Mouse (Mus musculus): ENCODE measurements around the gene Spata32. TPM values are rescaled to one million over a fixed set of nuclear protein-coding genes. Genes with fewer than 3 reads are reported as not detected.

The Spata32 gene
- polyA plus RNA-seq, 1 experiment from 2014 or later, result not detected

GRCm38 (mm10) chr11:103260515-103261192 lies 42.4 kb upstream of the Spata32 start:
- no peaks in the 10 kb centered on the region for H3K36me3 ChIP-seq
- H3K4me2 ChIP-seq, result no peak overlapping the region
- WGBS (ENCODE audit: insufficient replicate concordance), result 68% methylated on average over 12 of the region's 12 CpGs
- no peaks in the 10 kb centered on the region for H3K9me3 ChIP-seq (replicated peaks)
- no peak for ATAC-seq
- no peak overlapping the region for H3K4me3 ChIP-seq
- H3K27ac ChIP-seq, result no peak overlapping the region
- peaks cover 40% of the 10 kb centered on the region for H3K4me1 ChIP-seq
- H3K27me3 ChIP-seq (replicated peaks), result 0 out of 2 replicates have a peak, but pooled peaks cover 12% of the 10 kb centered on the region
- no peak overlapping the region for H3K9ac ChIP-seq

GRCm38 (mm10) chr11:103260034-103260433 lies 41.8 kb upstream of the Spata32 start:
- H3K9ac ChIP-seq, result no peak overlapping the region
- H3K4me1 ChIP-seq, result peaks cover 35% of the 10 kb centered on the region
- H3K27me3 ChIP-seq (replicated peaks), result 0 out of 2 replicates have a peak, but pooled peaks cover 12% of the 10 kb centered on the region
- no peak overlapping the region for H3K27ac ChIP-seq
- no peak overlapping the region for H3K4me2 ChIP-seq
- no peaks in the 10 kb centered on the region for H3K36me3 ChIP-seq
- H3K9me3 ChIP-seq (replicated peaks), result no peaks in the 10 kb centered on the region
- H3K4me3 ChIP-seq, result no peak overlapping the region
- 81% methylated on average over 5 of the region's 5 CpGs for WGBS (ENCODE audit: insufficient replicate concordance)
- no peak for ATAC-seq

- Histone ChIP-seq H3K4me2 (no peak overlapping the region), H3K27me3 (replicated peaks) (0 out of 2 replicates have a peak, but pooled peaks cover 5% of the 10 kb centered on the region), H3K27ac (no peak overlapping the region), H3K4me3 (no peak overlapping the region), H3K9me3 (replicated peaks) (no peaks in the 10 kb centered on the region), H3K36me3 (no peaks in the 10 kb centered on the region), H3K9ac (no peak overlapping the region), H3K4me1 (peaks cover 18% of the 10 kb centered on the region; the same call in 1 of the 2 replicates)
- 35% methylated on average over 4 of the region's 4 CpGs for WGBS (ENCODE audit: insufficient replicate concordance)
- ATAC-seq, result no peak
Measured at GRCm38 (mm10) chr11:103257938-103258481, 39.8 kb upstream of the Spata32 start.

GRCm38 (mm10) chr11:103253605-103254004 lies 35.4 kb upstream of the Spata32 start:
- H3K27me3 ChIP-seq (replicated peaks), result 0 out of 2 replicates have a peak, but pooled peaks cover under 1% of the 10 kb centered on the region
- H3K9me3 ChIP-seq (replicated peaks), result no peaks in the 10 kb centered on the region
- H3K4me2 ChIP-seq, result no peak overlapping the region
- H3K36me3 ChIP-seq, result no peaks in the 10 kb centered on the region
- 45% methylated on average over 5 of the region's 5 CpGs for WGBS (ENCODE audit: insufficient replicate concordance)
- H3K4me3 ChIP-seq, result no peak overlapping the region
- peaks cover 7% of the 10 kb centered on the region for H3K4me1 ChIP-seq
- H3K27ac ChIP-seq, result no peak overlapping the region
- no peak overlapping the region for H3K9ac ChIP-seq
- no peak for ATAC-seq

DNA sequence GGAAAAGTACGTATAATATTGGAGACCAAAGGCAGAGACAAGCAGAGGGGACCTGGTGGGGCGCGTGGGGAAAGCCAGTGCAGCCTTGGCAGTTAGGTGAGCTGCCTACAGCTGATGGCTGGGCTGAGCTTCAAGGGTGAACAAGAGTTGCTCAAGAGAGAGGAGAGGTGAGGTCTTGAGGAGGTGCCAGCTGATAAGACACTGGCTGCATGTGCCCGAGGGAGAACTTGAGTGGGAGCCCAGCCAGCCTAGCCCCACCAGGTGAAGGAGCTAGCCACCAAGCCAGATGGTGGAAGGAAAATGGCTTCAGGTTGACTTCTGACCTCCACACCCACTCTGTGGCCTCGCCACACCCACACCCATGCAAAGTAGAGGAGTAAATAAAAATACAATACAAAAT lies 34.1 kb upstream of the Spata32 start:
- H3K9me3 ChIP-seq (replicated peaks), result no peaks in the 10 kb centered on the region
- no peaks in the 10 kb centered on the region for H3K27me3 ChIP-seq (replicated peaks)
- H3K4me2 ChIP-seq, result no peak overlapping the region
- WGBS (ENCODE audit: insufficient replicate concordance), result 69% methylated on average over 5 of the region's 5 CpGs
- H3K4me1 ChIP-seq, result peaks cover 7% of the 10 kb centered on the region
- H3K27ac ChIP-seq, result no peak overlapping the region
- no peak for ATAC-seq
- no peaks in the 10 kb centered on the region for H3K36me3 ChIP-seq
- H3K4me3 ChIP-seq, result no peak overlapping the region
- no peak overlapping the region for H3K9ac ChIP-seq

GRCm38 (mm10) chr11:103250324-103250723 lies 32.1 kb upstream of the Spata32 start:
- no peak overlapping the region for H3K4me3 ChIP-seq
- 77% methylated on average over 3 of the region's 3 CpGs for WGBS (ENCODE audit: insufficient replicate concordance)

GRCm38 (mm10) chr11:103249509-103249908 lies 31.3 kb upstream of the Spata32 start:
- Histone ChIP-seq H3K27me3 (replicated peaks) (no peaks in the 10 kb centered on the region), H3K4me1 (peaks cover 22% of the 10 kb centered on the region), H3K9ac (no peak overlapping the region), H3K4me3 (no peak overlapping the region), H3K4me2 (no peak overlapping the region), H3K9me3 (replicated peaks) (no peaks in the 10 kb centered on the region), H3K27ac (peak overlapping the region; percentile 36; the same call in 1 of the 2 replicates), H3K36me3 (no peaks in the 10 kb centered on the region)
- no peak for ATAC-seq
- 23% methylated on average over 6 of the region's 6 CpGs for WGBS (ENCODE audit: insufficient replicate concordance)

More at GRCm38 (mm10) chr11:103250324-103250723, 32.1 kb upstream of the Spata32 start:
- H3K9ac ChIP-seq, result no peak overlapping the region
- no peaks in the 10 kb centered on the region for H3K27me3 ChIP-seq (replicated peaks)
- H3K9me3 ChIP-seq (replicated peaks), result no peaks in the 10 kb centered on the region
- no peak for ATAC-seq
- H3K4me2 ChIP-seq, result no peak overlapping the region
- H3K36me3 ChIP-seq, result no peaks in the 10 kb centered on the region
- H3K27ac ChIP-seq, result no peak overlapping the region
- peaks cover 22% of the 10 kb centered on the region for H3K4me1 ChIP-seq

- no peak overlapping the region for H3K4me2 ChIP-seq
- H3K9ac ChIP-seq, result no peak overlapping the region
- H3K9me3 ChIP-seq (replicated peaks), result no peaks in the 10 kb centered on the region
- H3K27me3 ChIP-seq (replicated peaks), result no peaks in the 10 kb centered on the region
- no peaks in the 10 kb centered on the region for H3K36me3 ChIP-seq
- H3K27ac ChIP-seq, result no peak overlapping the region
- H3K4me1 ChIP-seq, result peaks cover 22% of the 10 kb centered on the region
- ATAC-seq, result no peak
- H3K4me3 ChIP-seq, result no peak overlapping the region
- WGBS (ENCODE audit: insufficient replicate concordance), result 58% methylated on average over 5 of the region's 5 CpGs
Measured at GRCm38 (mm10) chr11:103248837-103249236, 30.6 kb upstream of the Spata32 start.

GRCm38 (mm10) chr11:103247504-103248177 lies 29.4 kb upstream of the Spata32 start:
- no peak overlapping the region for H3K9ac ChIP-seq
- 70% methylated on average over 11 of the region's 11 CpGs for WGBS (ENCODE audit: insufficient replicate concordance)
- H3K36me3 ChIP-seq, result no peaks in the 10 kb centered on the region
- H3K27ac ChIP-seq, result no peak overlapping the region
- no peaks in the 10 kb centered on the region for H3K9me3 ChIP-seq (replicated peaks)
- ATAC-seq, result no peak
- H3K4me3 ChIP-seq, result no peak overlapping the region
- H3K4me1 ChIP-seq, result peaks cover 22% of the 10 kb centered on the region
- no peak overlapping the region for H3K4me2 ChIP-seq
- H3K27me3 ChIP-seq (replicated peaks), result no peaks in the 10 kb centered on the region

DNA sequence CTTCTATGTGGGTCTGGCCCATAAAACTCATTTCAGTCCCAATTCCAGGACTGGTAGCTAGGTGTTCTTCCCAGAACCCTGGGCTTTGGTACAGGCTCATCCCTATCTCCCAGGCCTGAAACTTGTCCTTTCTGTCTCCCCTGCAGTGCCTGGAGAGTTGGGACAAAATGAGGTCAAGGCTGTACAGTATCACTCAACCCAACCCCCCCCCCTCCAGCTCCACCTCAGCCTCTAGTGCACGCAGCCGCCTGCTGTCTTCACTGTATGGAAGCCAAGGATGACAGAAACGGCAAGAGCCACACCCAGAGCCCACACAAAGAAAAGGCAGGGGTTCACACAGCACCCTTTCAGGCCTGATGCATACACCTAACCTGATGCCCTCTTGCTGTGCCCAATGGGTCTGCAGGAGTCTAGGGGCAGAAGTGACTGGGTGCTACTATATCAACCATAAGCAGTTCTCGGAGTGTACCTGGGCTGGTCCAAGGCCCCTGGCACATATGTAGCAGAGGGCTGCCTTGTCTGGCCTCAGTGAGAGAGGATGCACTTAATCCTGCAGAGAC lies 28.6 kb upstream of the Spata32 start:
- no peaks in the 10 kb centered on the region for H3K27me3 ChIP-seq (replicated peaks)
- no peaks in the 10 kb centered on the region for H3K36me3 ChIP-seq
- 0 out of 2 replicates have a peak overlapping the region, but pooled peaks have one; percentile 24 for H3K27ac ChIP-seq
- no peak overlapping the region for H3K4me2 ChIP-seq
- H3K9me3 ChIP-seq (replicated peaks), result no peaks in the 10 kb centered on the region
- no peak overlapping the region for H3K4me3 ChIP-seq
- no peak for ATAC-seq
- no peak overlapping the region for H3K9ac ChIP-seq
- H3K4me1 ChIP-seq, result peaks cover 15% of the 10 kb centered on the region
- WGBS (ENCODE audit: insufficient replicate concordance), result 61% methylated on average over 4 of the region's 4 CpGs

GRCm38 (mm10) chr11:103246081-103246730 lies 28.0 kb upstream of the Spata32 start:
- WGBS (ENCODE audit: insufficient replicate concordance), result 30% methylated on average over 10 of the region's 10 CpGs
- H3K27me3 ChIP-seq (replicated peaks), result no peaks in the 10 kb centered on the region
- no peaks in the 10 kb centered on the region for H3K9me3 ChIP-seq (replicated peaks)
- no peak overlapping the region for H3K4me3 ChIP-seq
- H3K27ac ChIP-seq, result 0 out of 2 replicates have a peak overlapping the region, but pooled peaks have one; percentile 24
- 0 out of 2 replicates have a peak, but pooled peaks have one; percentile 27 for ATAC-seq
- no peak overlapping the region for H3K9ac ChIP-seq
- peaks cover 15% of the 10 kb centered on the region for H3K4me1 ChIP-seq
- H3K4me2 ChIP-seq, result no peak overlapping the region
- no peaks in the 10 kb centered on the region for H3K36me3 ChIP-seq

All from liver, embryonic 12.5 days (tissue).